Mouse (Mus musculus) liver, embryonic 15.5 days (tissue): Measurements from ENCODE around the gene Klhl26. TPM values are rescaled to one million over a fixed set of nuclear protein-coding genes. Genes with fewer than 3 reads are reported as not detected.

ENCODE experiments used
- ATAC-seq: fragments of 200-750 bp; cut with Nextera tagmentation; 2 replicates; pipeline ENCODE4 v1.8.0; 2017; ENCODE audit warnings: moderate number of reproducible peaks, mild to moderate bottlenecking, moderate library complexity; ENCODE audit not compliant: insufficient read depth
- H3K27ac ChIP-seq: fragments of 300-500 bp; sonication (generic); replicated peaks from 2 replicates; pipeline ENCODE4 v1.5.1; 2015; ENCODE audit warnings: mild to moderate bottlenecking, inconsistent platforms
- H3K27me3 ChIP-seq: fragments of 300-500 bp; sonication (generic); 2 replicates; pipeline ENCODE4 v1.6.1; 2015; ENCODE audit warnings: mild to moderate bottlenecking, inconsistent platforms
- H3K36me3 ChIP-seq: fragments of 300-500 bp; sonication (generic); replicated peaks from 2 replicates; pipeline ENCODE4 v1.6.1; 2015; ENCODE audit warnings: moderate library complexity, mild to moderate bottlenecking, inconsistent platforms
- H3K4me1 ChIP-seq: fragments of 300-500 bp; sonication (generic); replicated peaks from 2 replicates; pipeline ENCODE4 v1.6.1; 2015; ENCODE audit warnings: inconsistent platforms
- H3K4me2 ChIP-seq: fragments of 300-500 bp; sonication (generic); 2 replicates; pipeline ENCODE4 v1.6.1; 2015; ENCODE audit warnings: moderate library complexity, mild to moderate bottlenecking, inconsistent platforms
- H3K4me3 ChIP-seq: fragments of 300-500 bp; sonication (generic); replicated peaks from 2 replicates; pipeline ENCODE4 v1.5.1; 2015; ENCODE audit warnings: mild to moderate bottlenecking, inconsistent platforms
- H3K9ac ChIP-seq: fragments of 300-500 bp; sonication (generic); 2 replicates; pipeline ENCODE4 v1.6.1; 2015; ENCODE audit warnings: moderate library complexity, mild to moderate bottlenecking, inconsistent platforms
- H3K9me3 ChIP-seq: fragments of 300-500 bp; sonication (generic); replicated peaks from 2 replicates; pipeline ENCODE4 v1.6.1; 2016; ENCODE audit warnings: inconsistent platforms
- WGBS: fragments of 180-500 bp; shearing (Covaris S2); methylation state at CpG from one replicate; pipeline ENCODE4 v1.1.7; 2015; ENCODE audit warnings: mixed read lengths; ENCODE audit not compliant: insufficient replicate concordance; 5-methylcytosine and 5-hydroxymethylcytosine counted together
- polyA plus RNA-seq: library from polyadenylated mRNA; unstranded; fragments of >200 nt; fragmentation: Nextera tagmentation; extraction: Ambion mirVana; gene quantifications from 2 replicates; pipeline ENCODE4 v1.2.1, GENCODE M21; 2015

Klhl26 gene
- polyA plus RNA-seq, 1 experiment from 2014 or later, result 6.4 TPM

GRCm38 (mm10) chr8:70509281-70509952 lies 32.6 kb upstream of the Klhl26 start:
- 1% methylated on average over 25 of the region's 25 CpGs for WGBS

GRCm38 (mm10) chr8:70507027-70507393 lies 30.2 kb upstream of the Klhl26 start:
- Histone ChIP-seq H3K4me3 (peak overlapping the region; percentile 74), H3K27ac (peak overlapping the region; percentile 90), H3K9me3 (no peaks in the 10 kb centered on the region), H3K36me3 (peaks cover 32% of the 10 kb centered on the region), H3K4me2 (peak overlapping the region; percentile 94), H3K9ac (no peak overlapping the region; the same call in 1 of the 2 replicates), H3K27me3 (peaks cover 21% of the 10 kb centered on the region), H3K4me1 (peaks cover 79% of the 10 kb centered on the region)
- ATAC-seq, result no peak
- 54% methylated on average over 5 of the region's 5 CpGs for WGBS

More at GRCm38 (mm10) chr8:70509281-70509952, 32.6 kb upstream of the Klhl26 start:
- Histone ChIP-seq H3K9me3 (no peaks in the 10 kb centered on the region), H3K9ac (peak overlapping the region; percentile 97), H3K4me2 (peak overlapping the region; percentile 85), H3K36me3 (peaks cover 42% of the 10 kb centered on the region), H3K27ac (peak overlapping the region; percentile 100), H3K27me3 (no peaks in the 10 kb centered on the region), H3K4me3 (peak overlapping the region; percentile 97), H3K4me1 (peaks cover 70% of the 10 kb centered on the region)
- no peak for ATAC-seq

GRCm38 (mm10) chr8:70506328-70507026 lies 29.7 kb upstream of the Klhl26 start, which contains the start of gene Rex1bd:
Rex1bd (minus strand) TSS chr8:70506752.
- Histone ChIP-seq H3K27me3 (peaks cover 26% of the 10 kb centered on the region), H3K4me2 (peak within 1 kb of the TSS; percentile 94), H3K9ac (peak within 1 kb of the TSS; percentile 86), H3K36me3 (peaks cover 32% of the 10 kb centered on the region), H3K27ac (peak within 1 kb of the TSS; percentile 90), H3K4me1 (peaks cover 79% of the 10 kb centered on the region), H3K4me3 (peak within 1 kb of the TSS; percentile 74), H3K9me3 (no peaks in the 10 kb centered on the region)
- 1% methylated on average over 40 of the region's 40 CpGs for WGBS
- peak; percentile 76 for ATAC-seq

GRCm38 (mm10) chr8:70505698-70506327 lies 29.0 kb upstream of the Klhl26 start:
- peak overlapping the region; percentile 94 for H3K4me2 ChIP-seq
- peaks cover 82% of the 10 kb centered on the region for H3K4me1 ChIP-seq
- H3K9ac ChIP-seq, result peak overlapping the region; percentile 86
- ATAC-seq, result peak; percentile 14; the same call in 1 of the 2 replicates
- peak overlapping the region; percentile 74 for H3K4me3 ChIP-seq
- H3K36me3 ChIP-seq, result peaks cover 32% of the 10 kb centered on the region
- H3K27ac ChIP-seq, result peak overlapping the region; percentile 90
- peaks cover 33% of the 10 kb centered on the region for H3K27me3 ChIP-seq
- WGBS, result 41% methylated on average over 32 of the region's 32 CpGs
- H3K9me3 ChIP-seq, result no peaks in the 10 kb centered on the region

GRCm38 (mm10) chr8:70504851-70505250 lies 28.1 kb upstream of the Klhl26 start:
- H3K4me1 ChIP-seq, result peaks cover 92% of the 10 kb centered on the region
- ATAC-seq, result no peak
- peaks cover 32% of the 10 kb centered on the region for H3K36me3 ChIP-seq
- no peak overlapping the region for H3K9ac ChIP-seq
- no peaks in the 10 kb centered on the region for H3K9me3 ChIP-seq
- peaks cover 42% of the 10 kb centered on the region for H3K27me3 ChIP-seq
- WGBS, result 74% methylated on average over 3 of the region's 3 CpGs
- H3K27ac ChIP-seq, result no peak overlapping the region
- no peak overlapping the region for H3K4me3 ChIP-seq
- peak overlapping the region; percentile 94; the same call in 1 of the 2 replicates for H3K4me2 ChIP-seq

- Histone ChIP-seq H3K4me3 (no peak overlapping the region), H3K4me1 (peaks cover 93% of the 10 kb centered on the region), H3K9ac (no peak overlapping the region), H3K27ac (no peak overlapping the region), H3K27me3 (peaks cover 48% of the 10 kb centered on the region), H3K36me3 (peaks cover 32% of the 10 kb centered on the region), H3K9me3 (no peaks in the 10 kb centered on the region), H3K4me2 (no peak overlapping the region)
- WGBS, result 81% methylated on average over 16 of the region's 16 CpGs
- no peak for ATAC-seq
Measured at GRCm38 (mm10) chr8:70504291-70504716, 27.5 kb upstream of the Klhl26 start.

- Histone ChIP-seq H3K4me2 (peak overlapping the region; percentile 77), H3K9ac (no peak overlapping the region), H3K27me3 (peaks cover 59% of the 10 kb centered on the region), H3K36me3 (peaks cover 22% of the 10 kb centered on the region), H3K4me1 (peaks cover 93% of the 10 kb centered on the region), H3K4me3 (0 out of 2 replicates have a peak overlapping the region, but pooled peaks have one; percentile 32), H3K27ac (no peak overlapping the region), H3K9me3 (no peaks in the 10 kb centered on the region)
- WGBS, result 14% methylated on average over 46 of the region's 46 CpGs
- ATAC-seq, result no peak
Measured at GRCm38 (mm10) chr8:70503062-70503750, 26.4 kb upstream of the Klhl26 start.

DNA sequence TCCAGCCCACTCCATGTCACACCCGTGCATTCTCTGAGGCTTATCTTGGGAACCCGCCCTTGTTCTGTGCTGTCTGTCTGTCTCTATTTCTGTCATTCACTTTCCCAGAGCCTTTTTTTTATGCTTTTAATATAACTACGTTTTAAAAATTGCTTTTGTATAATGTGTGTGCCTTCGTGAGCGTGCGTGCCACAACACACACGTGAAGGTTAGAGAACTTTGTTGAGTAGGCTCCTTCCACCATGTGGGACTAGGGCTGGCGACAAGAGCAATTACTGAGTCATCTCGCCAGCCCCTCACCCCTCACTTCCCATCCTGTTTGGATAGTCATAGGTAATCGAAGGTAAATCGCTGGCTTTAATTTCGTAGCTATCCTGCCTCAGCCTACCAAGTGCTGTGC lies 25.8 kb upstream of the Klhl26 start:
- 28% methylated on average over 12 of the region's 12 CpGs for WGBS
- Histone ChIP-seq H3K4me3 (peak overlapping the region; percentile 32), H3K27me3 (peaks cover 66% of the 10 kb centered on the region), H3K36me3 (peaks cover 16% of the 10 kb centered on the region), H3K27ac (0 out of 2 replicates have a peak overlapping the region, but pooled peaks have one; percentile 29), H3K4me1 (peaks cover 87% of the 10 kb centered on the region), H3K4me2 (peak overlapping the region; percentile 77), H3K9ac (peak overlapping the region; percentile 51), H3K9me3 (no peaks in the 10 kb centered on the region)
- no peak for ATAC-seq

GRCm38 (mm10) chr8:70501820-70502529 lies 25.2 kb upstream of the Klhl26 start:
- H3K27ac ChIP-seq, result 0 out of 2 replicates have a peak overlapping the region, but pooled peaks have one; percentile 29
- peaks cover 81% of the 10 kb centered on the region for H3K4me1 ChIP-seq
- peaks cover 11% of the 10 kb centered on the region for H3K36me3 ChIP-seq
- H3K9ac ChIP-seq, result peak overlapping the region; percentile 51
- ATAC-seq, result no peak
- H3K4me2 ChIP-seq, result peak overlapping the region; percentile 77
- peaks cover 71% of the 10 kb centered on the region for H3K27me3 ChIP-seq
- no peaks in the 10 kb centered on the region for H3K9me3 ChIP-seq
- H3K4me3 ChIP-seq, result peak overlapping the region; percentile 32
- 11% methylated on average over 23 of the region's 23 CpGs for WGBS
